Mouse (Mus musculus) brown adipose tissue, adult 24 weeks (tissue): ENCODE measurements around the gene Arvcf. TPM values are rescaled to one million over a fixed set of nuclear protein-coding genes. Genes with fewer than 3 reads are reported as not detected.

ENCODE experiments used
- H3K27ac ChIP-seq: fragments of 200-500 bp; replicated peaks from 2 replicates; pipeline ENCODE4 v1.5.1; 2012; ENCODE audit warnings: low read depth, mild to moderate bottlenecking, low read length
- H3K4me1 ChIP-seq: fragments of 200-500 bp; 2 replicates; pipeline ENCODE4 v1.6.1; 2012; ENCODE audit warnings: low read length, mixed read lengths; ENCODE audit not compliant: control insufficient read depth, insufficient read depth, insufficient read length
- H3K4me3 ChIP-seq: fragments of 200-500 bp; 2 replicates; pipeline ENCODE4 v1.5.1; 2012; ENCODE audit warnings: low read depth, mild to moderate bottlenecking, low read length, moderate library complexity; ENCODE audit not compliant: insufficient read depth
- polyA plus RNA-seq: library from polyadenylated mRNA; stranded (reverse); fragments of >200 nt; gene quantifications from 2 replicates; pipeline ENCODE4 v1.2.4, GENCODE M21; 2012; ENCODE audit not compliant: missing spikeins, insufficient read depth, insufficient read length

Gene Arvcf
- polyA plus RNA-seq, 1 experiment: 3.8 TPM

GRCm38 (mm10) chr16:18443385-18443841 is 95.4 kb downstream of the Arvcf start:
- Histone ChIP-seq H3K27ac (no peak overlapping the region), H3K4me1 (no peaks in the 10 kb centered on the region), H3K4me3 (no peak overlapping the region)

GRCm38 (mm10) chr16:18447243-18447642 is 99.3 kb downstream of the Arvcf start:
- no peak overlapping the region for H3K4me3 ChIP-seq
- no peak overlapping the region for H3K27ac ChIP-seq
- no peaks in the 10 kb centered on the region for H3K4me1 ChIP-seq

- Histone ChIP-seq H3K27ac (no peak overlapping the region), H3K4me1 (no peaks in the 10 kb centered on the region), H3K4me3 (no peak overlapping the region)
Measured at GRCm38 (mm10) chr16:18448104-18448503, 100.1 kb downstream of the Arvcf start.

GRCm38 (mm10) chr16:18449005-18449404 is 101.0 kb downstream of the Arvcf start:
- no peak overlapping the region for H3K4me3 ChIP-seq
- H3K27ac ChIP-seq: no peak overlapping the region
- H3K4me1 ChIP-seq: no peaks in the 10 kb centered on the region

- Histone ChIP-seq H3K4me3 (no peak overlapping the region), H3K4me1 (no peaks in the 10 kb centered on the region), H3K27ac (no peak overlapping the region)
Measured at GRCm38 (mm10) chr16:18451486-18452181, 103.7 kb downstream of the Arvcf start.

GRCm38 (mm10) chr16:18452361-18452862 is 104.4 kb downstream of the Arvcf start:
- Histone ChIP-seq H3K4me3 (no peak overlapping the region), H3K4me1 (no peaks in the 10 kb centered on the region), H3K27ac (no peak overlapping the region)

GRCm38 (mm10) chr16:18453846-18454245 is 105.9 kb downstream of the Arvcf start:
- H3K4me3 ChIP-seq: no peak overlapping the region
- H3K27ac ChIP-seq: no peak overlapping the region
- no peaks in the 10 kb centered on the region; the same call in 1 of the 2 replicates for H3K4me1 ChIP-seq

- Histone ChIP-seq H3K4me3 (no peak overlapping the region), H3K4me1 (peaks cover 4% of the 10 kb centered on the region; the same call in 1 of the 2 replicates), H3K27ac (no peak overlapping the region)
Measured at GRCm38 (mm10) chr16:18455407-18455806, 107.4 kb downstream of the Arvcf start.

Other genes starting within 250 kb of the Arvcf start
- gene Rtn4r, start 220.5 kb upstream of the Arvcf start, polyA plus RNA-seq: not detected in 2 replicates
- not detected in 2 replicates for gene Ccdc188, start 130.3 kb upstream of the Arvcf start, polyA plus RNA-seq
- 4.9 and 5.1 TPM in 2 replicates for gene Zdhhc8, start 113.0 kb upstream of the Arvcf start, polyA plus RNA-seq
- gene Trmt2a, start 99.5 kb upstream of the Arvcf start, polyA plus RNA-seq: 18.1 and 23.3 TPM in 2 replicates
- gene Ranbp1, start 99.5 kb upstream of the Arvcf start, polyA plus RNA-seq: 85.5 and 92.7 TPM in 2 replicates
- gene Gm49776, start 89.9 kb upstream of the Arvcf start, polyA plus RNA-seq: not detected in 2 replicates
- gene Dgcr8, start 58.9 kb upstream of the Arvcf start, polyA plus RNA-seq: 4.8 and 4.9 TPM in 2 replicates
- 23.5 and 26.3 TPM in 2 replicates for gene Tango2, start 79 bp upstream of the Arvcf start, polyA plus RNA-seq
- 77.6 and 92.5 TPM in 2 replicates for gene Txnrd2, start 78.2 kb downstream of the Arvcf start, polyA plus RNA-seq
- 452 and 497 TPM in 2 replicates for gene Comt, start 78.7 kb downstream of the Arvcf start, polyA plus RNA-seq
- gene Gnb1l, start 150.5 kb downstream of the Arvcf start, polyA plus RNA-seq: 4.3 and 6.1 TPM in 2 replicates
- gene Rtl10, start 150.7 kb downstream of the Arvcf start, polyA plus RNA-seq: not detected in 2 replicates
- not detected in 2 replicates for gene Tbx1, start 242.5 kb downstream of the Arvcf start, polyA plus RNA-seq